Mouse (Mus musculus) C2C12 (cell line): ENCODE results near the gene Pinlyp.

Experiments used
- CTCF ChIP-seq: IDR thresholded peaks from one replicate; pipeline ENCODE4 v1.5.1; 2011; ENCODE audit not compliant: control insufficient read depth, insufficient read depth, insufficient read length
- MYOG ChIP-seq: IDR thresholded peaks from one replicate; pipeline ENCODE4 v1.6.1; 2011; ENCODE audit not compliant: control insufficient read depth, insufficient read length; ENCODE audit errors: extremely low read depth
- USF1 ChIP-seq: IDR thresholded peaks from one replicate; pipeline ENCODE4 v1.6.1; 2011; ENCODE audit warnings: low read depth, mild to moderate bottlenecking, control low read depth, moderate library complexity

- no peak for TF ChIP-seq MYOG
- no peak for TF ChIP-seq CTCF
- no peak for TF ChIP-seq USF1
Observed at GRCm38 (mm10) chr7:24525686-24526420, 20.1 kb downstream of the Pinlyp start.
